Mouse (Mus musculus) testis, adult 2 months (tissue): ENCODE results near the gene Lbhd1.

ENCODE experiments used
- CTCF ChIP-seq: fragments of 200-500 bp; IDR thresholded peaks from 2 replicates; pipeline ENCODE4 v1.5.1; 2012; ENCODE audit warnings: low read depth, mild to moderate bottlenecking, inconsistent platforms, low read length, moderate library complexity; ENCODE audit not compliant: control insufficient read depth, insufficient read depth, insufficient replicate concordance
- POLR2A ChIP-seq: fragments of 200-500 bp; IDR thresholded peaks from 2 replicates; pipeline ENCODE4 v1.6.1; 2012; ENCODE audit warnings: low read depth, mild to moderate bottlenecking, inconsistent platforms, low read length, moderate library complexity; ENCODE audit not compliant: control insufficient read depth

GRCm38 (mm10) chr19:8926766-8927165 is 43.2 kb downstream of the Lbhd1 start:
- TF ChIP-seq CTCF (no peak), POLR2A (no peak)
